Mouse (Mus musculus) urinary bladder, postnatal 14 days (tissue): Measurements from ENCODE around the gene Hoga1.
A peak's percentile ranks its signal among the peaks of the same experiment; 100 is the strongest.
"Not testable (repeated sequence)": the region's sequence is repeated elsewhere in the genome, so short reads cannot be mapped to it uniquely, and the experiment has no call there.

ENCODE experiments used
- DNase-seq: peaks from one replicate; pipeline ENCODE4 v3.0.0; 2021; ENCODE audit warnings: low spot score

Gene Hoga1

DNA sequence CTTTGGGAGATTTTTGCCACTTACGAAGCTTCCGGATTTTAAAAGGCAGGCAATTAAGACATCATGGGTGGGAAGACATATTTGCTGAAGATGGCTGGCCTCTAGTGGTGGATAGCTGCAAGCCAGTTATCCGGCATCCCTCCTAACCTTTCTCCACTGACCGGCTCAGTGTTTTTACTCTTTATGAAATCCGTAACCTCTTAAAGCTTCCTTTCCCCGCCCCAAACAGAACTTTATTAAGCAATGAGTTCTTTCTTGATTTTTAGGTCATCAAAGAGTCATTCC, 23.8 kb downstream of the Hoga1 start:
- DNase-seq, result no peak

- DNase-seq, result no peak
Measured at GRCm38 (mm10) chr19:42071221-42071620, 25.8 kb downstream of the Hoga1 start.

DNA sequence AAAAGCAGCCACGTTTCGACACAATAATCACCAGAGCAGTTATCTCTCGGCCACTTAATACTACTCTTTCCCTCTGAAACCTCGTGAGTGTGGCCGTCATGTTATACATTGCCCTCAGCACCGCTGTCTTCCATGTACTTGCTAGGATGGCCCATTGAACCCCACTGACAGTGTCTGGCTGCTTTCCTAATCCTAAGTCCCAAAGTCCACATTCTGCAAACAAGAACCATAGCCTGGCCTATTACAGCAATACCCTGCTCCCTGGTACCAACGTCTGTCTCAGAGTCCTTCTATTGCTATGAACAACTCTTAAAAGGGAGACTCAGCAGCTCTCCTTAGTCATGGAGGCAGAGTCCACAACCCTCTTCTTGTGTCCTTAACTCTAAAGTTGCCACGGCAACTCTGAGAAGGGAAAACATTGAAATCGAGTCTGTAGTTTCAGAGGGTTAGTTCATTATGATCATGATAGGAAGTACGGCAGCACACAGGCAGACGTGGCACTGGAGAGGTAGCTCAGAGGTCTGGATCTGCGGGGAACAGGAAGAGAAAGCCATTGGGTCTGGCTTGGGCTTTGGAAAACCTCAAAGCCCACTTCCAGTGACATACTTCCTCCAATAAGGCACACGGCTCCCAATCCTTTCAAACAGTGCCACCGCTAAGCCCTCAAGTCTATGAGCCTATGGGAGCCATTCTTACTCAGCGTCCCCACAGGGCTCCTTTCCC, 26.6 kb downstream of the Hoga1 start:
- DNase-seq, result no peak

DNA sequence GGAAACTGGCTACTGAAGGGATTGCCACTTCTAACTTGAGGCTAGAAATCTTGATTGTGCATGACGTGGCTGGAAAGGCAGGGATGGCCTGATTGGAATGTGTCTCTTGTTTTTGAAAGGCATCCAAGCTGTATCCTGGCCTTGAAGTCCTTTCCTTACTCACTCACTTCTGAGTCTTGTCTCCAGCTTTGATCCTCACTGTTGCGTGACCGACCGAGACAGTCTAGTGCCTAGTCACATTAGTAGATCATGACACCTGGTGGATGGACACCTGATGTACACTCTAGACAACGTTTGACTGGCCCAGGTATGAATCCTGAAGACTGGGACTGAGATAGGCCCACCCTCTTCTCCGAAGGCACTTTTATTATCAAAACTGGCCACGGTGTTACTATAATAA, 27.4 kb downstream of the Hoga1 start:
- no peak for DNase-seq

GRCm38 (mm10) chr19:42075051-42075450, 29.6 kb downstream of the Hoga1 start:
- no peak for DNase-seq

DNA sequence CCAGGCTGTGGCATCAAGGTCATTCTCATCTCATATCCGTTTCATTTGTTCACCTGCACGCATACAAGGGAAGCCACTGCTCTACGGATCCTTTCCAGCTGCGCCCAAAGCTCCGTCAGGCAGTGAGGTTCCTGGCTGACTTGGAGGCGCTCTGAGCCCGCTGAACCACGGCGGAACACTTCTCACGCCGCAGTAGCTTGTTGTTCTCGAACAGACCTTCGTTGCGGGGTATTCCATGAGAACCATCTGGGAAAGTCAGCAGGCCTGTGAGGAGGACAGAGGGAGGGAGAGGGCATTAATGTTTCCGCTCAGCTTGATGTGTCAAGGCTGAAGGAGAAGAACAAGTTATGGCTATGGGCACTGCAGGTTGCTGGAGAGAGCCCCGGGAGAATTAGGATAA, 30.6 kb downstream of the Hoga1 start:
- DNase-seq, result no peak

GRCm38 (mm10) chr19:42078566-42078965, 33.2 kb downstream of the Hoga1 start:
- DNase-seq, result no peak

DNA sequence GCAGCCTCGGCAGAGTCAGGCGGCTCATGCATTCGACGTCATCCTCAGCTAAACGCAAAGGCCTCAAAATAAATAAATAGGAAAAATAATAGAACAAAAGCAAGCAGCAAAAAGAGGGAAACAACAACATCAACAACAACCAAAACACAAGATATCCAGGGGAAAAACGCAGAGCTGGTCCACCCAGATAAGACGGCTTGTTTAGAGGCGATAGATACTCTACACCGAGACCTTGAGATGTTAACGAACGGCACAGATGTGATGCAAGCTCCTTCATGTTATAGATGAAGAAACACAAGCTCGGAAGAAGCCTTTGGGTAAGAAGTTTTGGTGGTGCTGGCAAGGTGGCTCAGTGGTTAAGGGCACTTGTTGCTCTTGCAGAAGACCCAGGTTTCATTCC, 33.6 kb downstream of the Hoga1 start:
- DNase-seq, result no peak

DNA sequence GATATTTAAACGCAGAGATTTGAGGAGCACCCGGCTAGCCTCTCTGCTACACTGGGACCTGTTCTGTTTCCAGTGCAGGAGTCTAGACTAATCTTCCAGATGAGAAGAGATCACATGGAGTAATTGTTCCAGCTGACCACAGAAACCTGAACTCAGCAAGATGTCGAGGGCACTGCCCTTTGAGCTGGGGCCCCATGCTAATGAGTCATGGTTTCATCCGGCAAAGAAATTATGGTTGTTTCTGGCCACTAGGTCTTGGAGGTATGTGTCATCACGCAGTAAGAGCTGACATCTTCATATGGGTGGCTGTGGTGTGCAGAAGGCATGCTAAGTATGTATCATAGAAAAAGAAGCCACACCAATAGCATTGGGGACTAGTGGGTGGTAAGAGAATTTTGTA, 34.5 kb downstream of the Hoga1 start:
- DNase-seq, result no peak

- DNase-seq, result no peak
Measured at GRCm38 (mm10) chr19:42080469-42080868, 35.1 kb downstream of the Hoga1 start.

DNA sequence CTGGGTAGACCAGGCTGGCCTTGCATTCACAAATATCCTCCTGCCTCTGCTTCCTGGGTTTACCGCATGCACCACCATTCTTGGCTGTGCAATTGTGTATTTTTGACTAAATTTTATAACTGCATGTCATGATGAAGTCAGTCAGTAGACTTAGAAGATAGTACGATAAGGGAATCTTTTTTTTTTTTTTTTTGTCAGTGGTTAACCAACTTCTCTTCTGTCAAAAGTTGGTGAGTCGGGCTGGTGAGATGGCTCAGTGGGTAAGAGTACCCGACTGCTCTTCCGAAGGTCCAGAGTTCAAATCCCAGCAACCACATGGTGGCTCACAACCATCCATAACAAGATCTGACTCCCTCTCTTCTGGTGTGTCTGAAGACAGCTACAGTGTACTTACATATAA, 36.2 kb downstream of the Hoga1 start:
- not testable (repeated sequence) for DNase-seq

DNA sequence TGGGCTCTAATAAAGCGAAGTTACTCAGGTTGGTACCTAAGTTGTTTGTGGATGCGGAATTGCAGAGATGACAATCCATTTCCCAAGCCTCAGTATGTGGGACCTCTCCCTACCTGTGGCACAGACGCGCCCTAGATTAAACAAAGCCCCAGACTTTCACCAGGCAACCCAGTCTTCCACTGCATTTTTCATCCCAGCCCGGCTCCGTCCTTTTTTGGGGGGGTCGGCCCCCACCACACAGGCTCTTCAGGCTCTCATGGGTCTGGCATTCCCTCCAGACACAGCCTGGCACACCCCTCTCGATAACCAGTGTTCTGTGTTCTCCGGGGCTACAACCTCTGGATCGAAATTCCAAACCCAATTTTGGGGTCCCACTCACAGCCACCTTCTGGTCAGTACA, 40.3 kb downstream of the Hoga1 start:
- no peak for DNase-seq

DNA sequence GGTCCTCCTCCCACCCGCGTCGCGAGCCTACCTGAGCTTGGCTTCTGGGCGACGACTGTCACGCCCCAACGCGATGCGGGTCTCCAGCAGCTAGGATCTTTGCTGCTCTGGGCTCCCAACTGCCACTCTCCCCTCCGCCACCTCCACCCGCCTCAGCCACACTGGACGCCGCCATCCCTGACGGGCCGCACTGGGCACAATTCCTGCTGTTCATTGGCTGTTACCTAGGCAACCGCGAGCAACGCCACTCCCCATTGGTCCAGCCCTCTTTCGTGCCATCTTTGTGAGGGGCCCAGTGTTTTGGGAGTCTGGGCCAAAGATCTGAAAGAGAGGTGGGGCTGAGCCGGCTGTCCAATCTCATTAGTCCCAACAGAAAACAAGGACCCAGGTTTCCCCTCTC, 40.8 kb downstream of the Hoga1 start, which contains the start of gene Morn4:
Morn4 (minus strand) TSS at position 192 of the 400 bp plus-strand sequence.
- peak; percentile 82 for DNase-seq

DNA sequence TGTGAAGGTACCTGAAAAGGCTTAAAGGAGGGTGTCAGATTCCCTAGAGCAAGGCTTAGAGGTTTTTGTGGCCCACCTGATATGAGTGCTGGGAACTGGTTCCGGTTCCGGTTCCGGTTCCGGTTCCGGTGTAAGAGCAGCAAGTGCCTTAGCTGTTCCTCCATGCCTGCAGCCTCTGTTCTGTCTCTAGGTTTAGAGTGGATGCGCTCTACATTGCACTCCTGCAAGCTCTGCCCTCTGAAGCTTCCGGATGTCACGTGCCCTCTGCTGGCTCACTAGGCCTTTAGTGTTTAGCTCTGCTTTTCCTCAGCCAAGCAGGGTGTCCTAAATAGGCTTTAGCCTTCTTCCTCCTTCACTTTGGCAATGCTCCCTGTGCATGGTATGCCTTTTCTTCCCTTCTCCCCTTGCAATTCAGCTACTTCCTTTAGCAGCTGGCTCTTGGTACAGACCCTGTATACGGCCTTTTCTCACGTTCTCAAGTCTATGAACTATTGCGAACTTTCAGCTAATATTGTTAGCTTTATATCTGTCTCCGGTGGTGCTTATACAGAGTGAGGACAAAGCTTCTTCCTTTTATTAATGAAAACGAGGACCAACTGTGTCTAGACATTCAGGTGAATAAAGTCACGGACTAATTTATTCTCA, 43.8 kb downstream of the Hoga1 start:
- peak; percentile 53 for DNase-seq

DNA sequence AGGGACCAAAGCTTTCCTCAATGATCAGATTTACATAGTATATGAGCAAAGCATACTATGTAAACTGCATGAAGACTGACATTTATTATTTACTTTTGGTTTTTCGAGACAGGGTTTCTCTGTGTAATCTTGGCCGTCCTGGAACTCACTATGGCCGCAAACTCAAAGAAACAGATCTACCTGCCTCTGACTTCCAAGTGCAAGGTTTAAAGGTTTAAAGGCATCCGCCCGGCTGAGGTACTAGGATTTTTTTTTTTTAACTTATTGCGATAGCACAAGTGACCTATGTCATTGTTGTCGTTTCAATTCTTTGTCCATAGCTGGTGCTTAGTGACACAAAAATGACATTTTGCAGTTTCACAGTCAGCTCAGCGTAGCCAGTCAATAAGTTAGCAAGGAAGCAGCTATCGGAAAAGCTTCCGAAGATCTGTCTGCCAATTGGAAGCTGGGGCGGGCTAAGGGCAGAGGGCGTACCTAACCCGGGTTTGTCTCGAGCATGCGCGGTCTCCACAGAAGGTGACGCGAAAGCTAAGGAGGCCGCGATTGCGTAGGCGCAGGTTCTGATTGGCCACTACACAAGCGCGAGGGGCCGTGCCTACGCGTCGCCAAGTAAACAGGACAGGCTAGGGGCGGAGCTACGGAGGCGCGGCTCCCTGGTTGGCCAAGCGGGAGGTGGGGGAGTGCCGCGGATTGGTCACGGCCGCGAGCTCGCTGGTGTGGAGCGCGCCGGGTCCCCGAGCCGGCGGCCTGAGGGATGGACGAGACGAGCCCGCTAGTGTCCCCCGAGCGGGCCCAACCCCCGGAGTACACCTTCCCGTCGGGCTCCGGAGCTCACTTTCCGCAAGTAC, 44.6 kb downstream of the Hoga1 start, which contains the start of gene Pi4k2a:
Pi4k2a (plus strand) TSS at position 723 of the 848 bp plus-strand sequence.
- peak; percentile 99 for DNase-seq

DNA sequence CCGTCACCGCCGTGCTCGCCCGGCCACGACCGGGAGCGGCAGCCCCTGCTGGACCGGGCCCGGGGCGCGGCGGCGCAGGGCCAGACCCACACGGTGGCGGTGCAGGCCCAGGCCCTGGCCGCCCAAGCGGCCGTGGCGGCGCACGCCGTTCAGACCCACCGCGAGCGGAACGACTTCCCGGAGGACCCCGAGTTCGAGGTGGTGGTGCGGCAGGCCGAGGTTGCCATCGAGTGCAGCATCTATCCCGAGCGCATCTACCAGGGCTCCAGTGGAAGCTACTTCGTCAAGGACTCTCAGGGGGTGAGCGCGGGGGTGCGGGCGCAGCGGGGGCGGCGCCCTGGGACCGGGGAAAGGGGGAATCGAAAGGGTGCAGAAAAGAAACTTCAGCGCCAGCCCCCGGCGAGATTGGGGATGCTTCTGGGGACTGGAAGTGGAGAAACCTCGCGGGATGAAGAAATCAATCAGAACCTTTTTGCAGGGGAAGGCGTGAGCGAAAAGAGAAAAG, 45.3 kb downstream of the Hoga1 start:
- peak; percentile 16 for DNase-seq

DNA sequence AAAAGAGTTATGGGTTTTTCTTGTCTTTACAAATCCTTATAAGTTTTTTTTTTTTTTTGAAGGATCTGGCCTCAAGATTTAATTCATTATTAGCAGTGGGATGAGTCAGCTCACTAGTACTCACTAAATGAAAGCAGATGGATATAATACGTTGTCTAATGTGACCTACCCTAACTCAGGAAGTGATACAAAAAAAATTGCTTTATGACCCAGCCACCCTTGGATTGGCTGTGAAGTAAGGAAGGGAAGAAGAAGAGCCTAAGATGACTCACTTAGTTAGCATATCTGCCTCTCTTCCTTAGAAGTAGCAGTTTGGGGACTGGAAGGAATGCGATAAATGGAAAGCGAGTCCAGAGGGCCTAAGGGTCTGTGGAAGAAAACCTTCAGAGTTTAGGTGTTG, 54.0 kb downstream of the Hoga1 start:
- no peak for DNase-seq

- no peak for DNase-seq
Measured at GRCm38 (mm10) chr19:42104681-42105080, 59.3 kb downstream of the Hoga1 start.

- no peak for DNase-seq
Measured at GRCm38 (mm10) chr19:42115783-42116335, 70.4 kb downstream of the Hoga1 start.

DNA sequence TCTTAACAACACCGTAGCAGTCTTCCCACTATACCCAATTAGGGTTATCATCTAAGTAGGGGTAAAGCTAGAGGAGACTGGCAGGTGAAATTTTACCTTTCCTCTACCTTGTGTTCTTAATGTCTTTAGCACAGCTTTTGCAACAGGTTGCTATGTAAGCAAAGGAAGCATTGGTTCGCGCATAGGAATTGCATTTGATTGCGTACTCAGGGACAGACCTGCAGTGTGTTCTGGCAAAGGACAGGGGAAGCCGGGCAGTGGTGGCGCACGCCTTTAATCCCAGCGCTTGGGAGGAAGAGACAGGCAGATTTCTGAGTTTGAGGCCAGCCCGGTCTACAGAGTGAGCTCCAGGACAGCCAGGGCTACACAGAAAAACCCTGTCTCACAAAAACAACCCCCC, 72.7 kb downstream of the Hoga1 start:
- DNase-seq, result no peak

- DNase-seq, result no peak
Measured at GRCm38 (mm10) chr19:42118596-42118995, 73.2 kb downstream of the Hoga1 start.

GRCm38 (mm10) chr19:42120451-42120850, 75.0 kb downstream of the Hoga1 start:
- no peak for DNase-seq
